Mouse (Mus musculus): ENCODE results near the gene Tyw1. TPM values are rescaled to one million over a fixed set of nuclear protein-coding genes. Genes with fewer than 3 reads are reported as not detected.
A peak's percentile ranks its signal among the peaks of the same experiment; 100 is the strongest.

Gene Tyw1
- polyA plus RNA-seq, 1 experiment = 17.8 TPM

DNA sequence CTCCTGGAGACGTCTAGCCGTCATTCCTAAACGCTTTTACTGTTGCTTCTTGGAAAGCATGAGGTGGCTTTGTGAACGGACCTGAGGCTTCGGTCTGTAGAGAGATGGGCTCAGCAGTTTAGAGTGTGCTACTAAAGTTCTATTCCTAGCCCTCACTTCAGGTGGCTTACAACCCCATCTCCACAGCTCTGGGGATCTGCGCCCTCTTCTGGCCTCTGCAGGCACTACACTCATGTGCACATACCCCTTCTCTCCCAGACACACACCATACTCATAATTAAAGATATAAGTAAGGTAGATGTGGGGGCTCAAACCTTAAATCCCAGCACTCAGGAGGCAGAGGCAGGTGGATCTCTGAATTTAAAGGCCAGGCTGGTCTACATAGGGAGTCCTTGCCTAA, 34.8 kb downstream of the Tyw1 start:
- Histone ChIP-seq H3K27me3 (ENCODE audit: control insufficient read depth, insufficient read depth, low read length) (no peaks in the 10 kb centered on the region), H3K4me3 (replicated peaks; ENCODE audit: insufficient read depth, low read depth, low read length) (no peak overlapping the region), H3K4me1 (ENCODE audit: control insufficient read depth, insufficient read depth, low read length) (peaks cover 6% of the 10 kb centered on the region; the same call in 1 of the 2 replicates), H3K27ac (ENCODE audit: insufficient read depth, low read length) (no peak overlapping the region)
- TF ChIP-seq CTCF (IDR thresholded peaks at IDR 0.05; ENCODE audit: borderline replicate concordance, insufficient read depth, low read depth, low read length) (peak; percentile 29), POLR2A (IDR thresholded peaks at IDR 0.05; ENCODE audit: borderline replicate concordance, insufficient read depth, low read length) (no peak)
- no peak for DNase-seq
- WGBS = 99% methylated on average over 6 of the region's 6 CpGs

DNA sequence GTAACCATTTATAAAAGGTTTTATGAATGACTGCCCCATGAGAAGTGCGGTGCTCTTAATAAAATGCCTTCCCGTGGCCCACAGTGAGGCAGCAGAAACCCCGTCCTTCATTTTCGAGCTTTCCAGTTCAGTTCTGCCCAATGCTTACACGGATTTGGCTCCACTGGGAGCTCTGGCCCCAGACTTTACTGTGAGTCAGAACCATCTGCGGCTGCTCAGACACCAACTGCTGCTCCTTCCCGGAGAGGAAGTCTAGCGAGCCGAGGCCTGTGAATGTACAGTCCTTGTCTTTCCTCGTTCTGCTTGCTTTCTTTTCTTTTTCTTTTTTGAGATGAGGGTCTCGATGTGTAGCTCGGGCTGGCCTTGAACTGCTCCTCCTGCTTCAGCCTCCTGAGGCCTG, 35.4 kb downstream of the Tyw1 start:
- TF ChIP-seq CTCF (IDR thresholded peaks at IDR 0.05; ENCODE audit: borderline replicate concordance, insufficient read depth, low read depth, low read length) = no peak
- TF ChIP-seq POLR2A (IDR thresholded peaks at IDR 0.05; ENCODE audit: borderline replicate concordance, insufficient read depth, low read length) = no peak
- Histone ChIP-seq H3K27ac (ENCODE audit: insufficient read depth, low read length) (no peak overlapping the region), H3K4me3 (replicated peaks; ENCODE audit: insufficient read depth, low read depth, low read length) (no peak overlapping the region), H3K27me3 (ENCODE audit: control insufficient read depth, insufficient read depth, low read length) (no peaks in the 10 kb centered on the region), H3K4me1 (ENCODE audit: control insufficient read depth, insufficient read depth, low read length) (peaks cover 6% of the 10 kb centered on the region; the same call in 1 of the 2 replicates)
- 15% methylated on average over 12 of the region's 12 CpGs for WGBS
- peak; percentile 69 to 82 for DNase-seq

DNA sequence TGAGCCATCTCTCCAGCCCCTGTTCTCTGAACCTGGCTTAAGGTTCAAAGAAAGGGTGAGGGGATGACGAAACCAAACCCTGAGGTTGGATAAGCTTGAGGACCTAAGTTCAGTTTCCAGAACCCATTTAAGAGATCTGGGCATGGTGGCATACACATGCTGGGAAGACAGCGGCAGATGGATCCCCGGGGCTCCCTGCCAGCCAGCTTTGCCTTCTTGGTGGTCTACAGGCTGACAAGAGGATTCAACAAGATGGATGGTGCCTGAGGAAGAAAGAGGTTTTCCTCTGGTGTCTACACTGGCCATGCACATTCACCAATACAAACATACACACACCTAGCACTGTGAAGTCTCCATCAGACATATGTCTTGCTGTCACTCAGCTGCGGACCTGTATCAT, 37.6 kb downstream of the Tyw1 start:
- Histone ChIP-seq H3K4me1 (ENCODE audit: control insufficient read depth, insufficient read depth, low read length) (peaks cover 6% of the 10 kb centered on the region; the same call in 1 of the 2 replicates), H3K4me3 (replicated peaks; ENCODE audit: insufficient read depth, low read depth, low read length) (no peak overlapping the region), H3K27ac (ENCODE audit: insufficient read depth, low read length) (no peak overlapping the region), H3K27me3 (ENCODE audit: control insufficient read depth, insufficient read depth, low read length) (no peaks in the 10 kb centered on the region)
- WGBS = 56% methylated on average over 4 of the region's 4 CpGs
- no peak for DNase-seq
- no peak for TF ChIP-seq CTCF (IDR thresholded peaks at IDR 0.05; ENCODE audit: borderline replicate concordance, insufficient read depth, low read depth, low read length)
- no peak for TF ChIP-seq POLR2A (IDR thresholded peaks at IDR 0.05; ENCODE audit: borderline replicate concordance, insufficient read depth, low read length)

DNA sequence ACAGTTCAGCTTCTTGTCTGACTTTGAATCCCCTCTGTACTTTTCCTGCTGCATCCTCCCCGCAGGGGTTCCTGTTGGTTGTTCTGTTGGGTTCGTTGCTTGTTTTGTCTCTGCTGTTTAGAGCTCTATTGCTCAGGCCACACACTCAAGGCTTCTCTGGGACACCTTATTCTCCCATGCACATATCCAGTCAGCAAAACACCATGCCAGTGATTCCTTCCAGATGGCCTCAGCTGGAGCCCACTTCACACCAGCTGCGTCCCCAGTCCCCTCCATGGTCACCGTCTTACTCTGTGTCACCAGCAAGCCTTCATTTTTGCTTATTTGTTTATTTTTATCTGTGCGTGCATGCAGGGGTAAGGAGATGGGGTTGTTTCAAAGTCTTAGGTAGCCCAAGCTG, 38.5 kb downstream of the Tyw1 start:
- WGBS = 46% methylated on average over 5 of the region's 5 CpGs
- Histone ChIP-seq H3K27me3 (ENCODE audit: control insufficient read depth, insufficient read depth, low read length) (no peaks in the 10 kb centered on the region), H3K4me1 (ENCODE audit: control insufficient read depth, insufficient read depth, low read length) (peaks cover 9% of the 10 kb centered on the region; the same call in 1 of the 2 replicates), H3K4me3 (replicated peaks; ENCODE audit: insufficient read depth, low read depth, low read length) (no peak overlapping the region), H3K27ac (ENCODE audit: insufficient read depth, low read length) (no peak overlapping the region)
- no peak for DNase-seq
- TF ChIP-seq CTCF (IDR thresholded peaks at IDR 0.05; ENCODE audit: borderline replicate concordance, insufficient read depth, low read depth, low read length) = no peak
- no peak for TF ChIP-seq POLR2A (IDR thresholded peaks at IDR 0.05; ENCODE audit: borderline replicate concordance, insufficient read depth, low read length)

DNA sequence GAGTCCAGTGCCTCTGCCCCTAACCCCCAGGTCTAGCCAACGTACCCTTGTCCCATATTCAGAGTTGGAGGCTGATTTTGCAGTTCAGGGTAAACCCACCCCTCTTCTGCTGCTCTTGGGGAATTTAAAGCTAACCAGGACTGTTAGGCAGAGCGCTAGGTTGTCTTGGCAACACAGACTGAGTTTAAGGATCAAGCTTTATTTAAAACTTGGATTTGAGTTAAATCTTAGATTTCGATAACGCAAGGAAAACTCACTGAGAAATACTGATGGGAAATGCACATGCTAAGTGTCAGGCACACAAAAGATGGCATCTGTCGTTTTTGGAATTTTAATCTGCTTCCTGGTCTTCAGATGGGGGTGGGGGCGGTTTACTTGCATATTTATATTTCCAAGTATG, 39.2 kb downstream of the Tyw1 start:
- H3K27ac ChIP-seq (ENCODE audit: insufficient read depth, low read length) = no peak overlapping the region
- no peaks in the 10 kb centered on the region for H3K27me3 ChIP-seq (ENCODE audit: control insufficient read depth, insufficient read depth, low read length)
- no peak for TF ChIP-seq CTCF (IDR thresholded peaks at IDR 0.05; ENCODE audit: borderline replicate concordance, insufficient read depth, low read depth, low read length)
- no peak for TF ChIP-seq POLR2A (IDR thresholded peaks at IDR 0.05; ENCODE audit: borderline replicate concordance, insufficient read depth, low read length)
- peaks cover 11% of the 10 kb centered on the region; the same call in 1 of the 2 replicates for H3K4me1 ChIP-seq (ENCODE audit: control insufficient read depth, insufficient read depth, low read length)
- WGBS = 82% methylated on average over 6 of the region's 6 CpGs
- no peak overlapping the region for H3K4me3 ChIP-seq (replicated peaks; ENCODE audit: insufficient read depth, low read depth, low read length)
- no peak for DNase-seq

DNA sequence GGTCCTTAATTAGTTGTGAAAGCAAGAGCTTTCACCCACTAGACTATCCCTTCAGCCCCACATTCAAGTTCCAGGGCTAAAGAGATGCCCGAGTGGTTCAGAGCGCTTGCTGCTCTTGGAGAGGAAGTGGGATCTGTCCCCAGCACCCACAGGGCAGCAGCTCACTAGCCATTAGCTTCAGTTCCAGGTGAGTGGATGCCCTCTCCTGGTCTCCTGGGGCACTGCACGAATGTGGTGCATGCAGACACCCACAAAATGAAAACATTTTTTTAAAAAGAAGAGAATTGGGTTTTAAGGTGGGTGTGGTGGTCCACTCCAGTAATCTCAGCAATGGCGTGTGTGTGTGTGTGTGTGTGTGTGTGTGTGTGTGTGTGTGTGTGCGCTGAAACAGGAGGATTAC, 40.7 kb downstream of the Tyw1 start:
- WGBS = 84% methylated on average over 5 of the region's 5 CpGs
- no peak overlapping the region for H3K27ac ChIP-seq (ENCODE audit: insufficient read depth, low read length)
- H3K27me3 ChIP-seq (ENCODE audit: control insufficient read depth, insufficient read depth, low read length) = no peaks in the 10 kb centered on the region
- no peak for DNase-seq
- TF ChIP-seq POLR2A (IDR thresholded peaks at IDR 0.05; ENCODE audit: borderline replicate concordance, insufficient read depth, low read length) (no peak), CTCF (IDR thresholded peaks at IDR 0.05; ENCODE audit: borderline replicate concordance, insufficient read depth, low read depth, low read length) (0 out of 2 replicates have a peak, but pooled peaks have one; percentile 18)
- H3K4me3 ChIP-seq (replicated peaks; ENCODE audit: insufficient read depth, low read depth, low read length) = no peak overlapping the region
- H3K4me1 ChIP-seq (ENCODE audit: control insufficient read depth, insufficient read depth, low read length) = peaks cover 7% of the 10 kb centered on the region; the same call in 1 of the 2 replicates

DNA sequence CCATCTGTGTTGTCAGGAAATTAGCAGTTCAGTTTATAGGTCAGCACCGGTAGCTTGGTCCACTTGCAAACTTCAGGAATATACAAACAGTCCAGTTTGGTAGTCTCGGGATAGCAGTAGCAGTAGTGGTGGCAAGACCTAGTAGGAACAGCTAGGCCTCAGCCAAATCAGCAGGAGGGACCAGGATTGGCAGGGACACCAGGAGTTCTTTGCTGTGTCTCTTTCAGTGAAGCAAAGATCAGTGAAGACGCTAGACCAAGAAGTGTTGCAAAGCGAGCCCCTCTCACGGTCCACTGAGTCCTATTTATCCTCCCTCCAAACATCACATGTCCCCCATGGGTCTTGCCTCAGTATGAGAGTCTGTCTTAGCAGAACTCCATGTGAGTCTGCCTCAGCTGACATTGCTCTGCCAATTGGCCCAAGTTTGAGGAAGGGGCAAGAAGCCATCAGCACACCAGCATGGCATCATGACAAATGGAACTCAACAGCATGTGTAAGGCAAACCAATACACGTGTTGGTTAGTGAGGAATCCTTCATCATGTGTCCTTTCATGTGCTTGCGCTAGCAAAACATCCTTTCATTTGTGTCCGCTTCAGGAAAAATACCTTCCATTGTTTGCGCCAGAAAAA, 43.5 kb downstream of the Tyw1 start:
- 68% methylated on average over 9 of the region's 9 CpGs for WGBS
- no peak for DNase-seq
- Histone ChIP-seq H3K4me1 (ENCODE audit: control insufficient read depth, insufficient read depth, low read length) (0 out of 2 replicates have a peak, but pooled peaks cover 5% of the 10 kb centered on the region), H3K27ac (ENCODE audit: insufficient read depth, low read length) (no peak overlapping the region), H3K4me3 (replicated peaks; ENCODE audit: insufficient read depth, low read depth, low read length) (no peak overlapping the region), H3K27me3 (ENCODE audit: control insufficient read depth, insufficient read depth, low read length) (no peaks in the 10 kb centered on the region)
- no peak for TF ChIP-seq CTCF (IDR thresholded peaks at IDR 0.05; ENCODE audit: borderline replicate concordance, insufficient read depth, low read depth, low read length)
- no peak for TF ChIP-seq POLR2A (IDR thresholded peaks at IDR 0.05; ENCODE audit: borderline replicate concordance, insufficient read depth, low read length)

DNA sequence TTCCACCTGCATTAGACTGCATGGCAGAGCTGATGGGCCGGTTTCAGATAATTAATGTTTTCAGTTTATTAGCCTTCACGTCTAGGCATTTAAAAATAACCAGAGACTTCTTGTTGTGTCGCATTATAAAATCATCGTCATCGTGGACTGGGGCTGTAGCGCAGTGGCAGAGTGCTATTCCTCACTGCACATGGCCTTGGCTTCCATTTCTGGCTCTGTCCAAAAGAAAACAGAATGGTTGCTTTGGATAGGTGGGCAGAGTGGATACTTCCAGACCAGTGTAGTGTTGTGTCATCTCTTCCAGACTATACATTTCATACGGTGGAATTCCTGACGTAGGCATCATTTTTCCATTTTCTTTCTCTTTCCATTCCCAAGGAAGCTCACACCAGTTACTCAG, 44.1 kb downstream of the Tyw1 start:
- Histone ChIP-seq H3K27ac (ENCODE audit: insufficient read depth, low read length) (no peak overlapping the region), H3K4me1 (ENCODE audit: control insufficient read depth, insufficient read depth, low read length) (0 out of 2 replicates have a peak, but pooled peaks cover 5% of the 10 kb centered on the region), H3K27me3 (ENCODE audit: control insufficient read depth, insufficient read depth, low read length) (no peaks in the 10 kb centered on the region), H3K4me3 (replicated peaks; ENCODE audit: insufficient read depth, low read depth, low read length) (no peak overlapping the region)
- WGBS = 77% methylated on average over 8 of the region's 8 CpGs
- TF ChIP-seq POLR2A (IDR thresholded peaks at IDR 0.05; ENCODE audit: borderline replicate concordance, insufficient read depth, low read length) = no peak
- TF ChIP-seq CTCF (IDR thresholded peaks at IDR 0.05; ENCODE audit: borderline replicate concordance, insufficient read depth, low read depth, low read length) = no peak
- DNase-seq = no peak

Data from cerebellum, adult 2 months (tissue).